Mouse (Mus musculus): ENCODE results near the gene Zmynd12. TPM values are rescaled to one million over a fixed set of nuclear protein-coding genes. Genes with fewer than 3 reads are reported as not detected.

The Zmynd12 gene
- polyA plus RNA-seq, 1 experiment from 2014 or later, result 0.14 TPM

GRCm38 (mm10) chr4:119415072-119415753 is 7.4 kb upstream of the Zmynd12 start, which contains the start of gene Ccdc30:
Ccdc30 (minus strand) TSS chr4:119415521.
- H3K4me3 ChIP-seq (replicated peaks; ENCODE audit: low read length), result peak within 1 kb of the TSS; percentile 67
- ATAC-seq, result peak; percentile 100

GRCm38 (mm10) chr4:119417270-119417669 is 5.3 kb upstream of the Zmynd12 start:
- Histone ChIP-seq H3K27ac (ENCODE audit: low read length) (no peak overlapping the region), H3K9ac (replicated peaks; ENCODE audit: low read depth, low read length) (no peak overlapping the region), H3K4me3 (replicated peaks; ENCODE audit: low read length) (no peak overlapping the region), H3K4me2 (ENCODE audit: low read length) (no peak overlapping the region), H3K36me3 (ENCODE audit: control insufficient read depth, insufficient read depth) (no peaks in the 10 kb centered on the region), H3K4me1 (replicated peaks; ENCODE audit: control insufficient read depth, insufficient read depth, low read length) (peaks cover 22% of the 10 kb centered on the region), H3K9me3 (ENCODE audit: control insufficient read depth, low read length) (no peaks in the 10 kb centered on the region), H3K27me3 (replicated peaks; ENCODE audit: control insufficient read depth, insufficient read depth, low read length) (no peaks in the 10 kb centered on the region)
- no peak for ATAC-seq
- WGBS, result 85% methylated on average over 3 of the region's 3 CpGs

More at GRCm38 (mm10) chr4:119415072-119415753, 7.4 kb upstream of the Zmynd12 start, which contains the start of gene Ccdc30:
- Histone ChIP-seq H3K4me2 (ENCODE audit: low read length) (peak within 1 kb of the TSS; percentile 79), H3K9ac (replicated peaks; ENCODE audit: low read depth, low read length) (peak within 1 kb of the TSS; percentile 67), H3K27ac (ENCODE audit: low read length) (peak within 1 kb of the TSS; percentile 45), H3K9me3 (ENCODE audit: control insufficient read depth, low read length) (no peaks in the 10 kb centered on the region), H3K27me3 (replicated peaks; ENCODE audit: control insufficient read depth, insufficient read depth, low read length) (no peaks in the 10 kb centered on the region), H3K4me1 (replicated peaks; ENCODE audit: control insufficient read depth, insufficient read depth, low read length) (peaks cover 15% of the 10 kb centered on the region), H3K36me3 (ENCODE audit: control insufficient read depth, insufficient read depth) (no peaks in the 10 kb centered on the region)
- 1% methylated on average over 49 of the region's 49 CpGs for WGBS

GRCm38 (mm10) chr4:119417894-119418293 is 4.7 kb upstream of the Zmynd12 start:
- Histone ChIP-seq H3K4me3 (replicated peaks; ENCODE audit: low read length) (no peak overlapping the region), H3K4me2 (ENCODE audit: low read length) (no peak overlapping the region), H3K9me3 (ENCODE audit: control insufficient read depth, low read length) (no peaks in the 10 kb centered on the region), H3K27ac (ENCODE audit: low read length) (no peak overlapping the region), H3K27me3 (replicated peaks; ENCODE audit: control insufficient read depth, insufficient read depth, low read length) (no peaks in the 10 kb centered on the region), H3K9ac (replicated peaks; ENCODE audit: low read depth, low read length) (no peak overlapping the region), H3K36me3 (ENCODE audit: control insufficient read depth, insufficient read depth) (no peaks in the 10 kb centered on the region), H3K4me1 (replicated peaks; ENCODE audit: control insufficient read depth, insufficient read depth, low read length) (peaks cover 18% of the 10 kb centered on the region)
- WGBS, result 92% methylated on average over 3 of the region's 3 CpGs
- no peak for ATAC-seq

GRCm38 (mm10) chr4:119421191-119421590 is 1.4 kb upstream of the Zmynd12 start:
- 71% methylated on average over 3 of the region's 3 CpGs for WGBS
- Histone ChIP-seq H3K27me3 (replicated peaks; ENCODE audit: control insufficient read depth, insufficient read depth, low read length) (no peaks in the 10 kb centered on the region), H3K4me1 (replicated peaks; ENCODE audit: control insufficient read depth, insufficient read depth, low read length) (peaks cover 11% of the 10 kb centered on the region), H3K9ac (replicated peaks; ENCODE audit: low read depth, low read length) (peak overlapping the region; percentile 75; the same call in 1 of the 2 replicates), H3K4me3 (replicated peaks; ENCODE audit: low read length) (peak overlapping the region; percentile 77), H3K36me3 (ENCODE audit: control insufficient read depth, insufficient read depth) (no peaks in the 10 kb centered on the region), H3K4me2 (ENCODE audit: low read length) (peak overlapping the region; percentile 84), H3K27ac (ENCODE audit: low read length) (no peak overlapping the region), H3K9me3 (ENCODE audit: control insufficient read depth, low read length) (no peaks in the 10 kb centered on the region)
- ATAC-seq, result no peak

- Histone ChIP-seq H3K9me3 (ENCODE audit: control insufficient read depth, low read length) (no peaks in the 10 kb centered on the region), H3K4me2 (ENCODE audit: low read length) (peak overlapping the region; percentile 84), H3K27ac (ENCODE audit: low read length) (peak overlapping the region; percentile 86), H3K4me1 (replicated peaks; ENCODE audit: control insufficient read depth, insufficient read depth, low read length) (peaks cover 11% of the 10 kb centered on the region), H3K4me3 (replicated peaks; ENCODE audit: low read length) (peak overlapping the region; percentile 77), H3K36me3 (ENCODE audit: control insufficient read depth, insufficient read depth) (no peaks in the 10 kb centered on the region), H3K9ac (replicated peaks; ENCODE audit: low read depth, low read length) (peak overlapping the region; percentile 75), H3K27me3 (replicated peaks; ENCODE audit: control insufficient read depth, insufficient read depth, low read length) (no peaks in the 10 kb centered on the region)
- WGBS, result 0% methylated on average over 31 of the region's 31 CpGs
- no peak; the same call in 1 of the 2 replicates for ATAC-seq
Measured at GRCm38 (mm10) chr4:119421921-119422293, 707 bp upstream of the Zmynd12 start.

- no peak for ATAC-seq
- Histone ChIP-seq H3K4me3 (replicated peaks; ENCODE audit: low read length) (no peak overlapping the region), H3K4me1 (replicated peaks; ENCODE audit: control insufficient read depth, insufficient read depth, low read length) (peaks cover 11% of the 10 kb centered on the region), H3K9ac (replicated peaks; ENCODE audit: low read depth, low read length) (no peak overlapping the region), H3K4me2 (ENCODE audit: low read length) (no peak overlapping the region), H3K27me3 (replicated peaks; ENCODE audit: control insufficient read depth, insufficient read depth, low read length) (no peaks in the 10 kb centered on the region), H3K9me3 (ENCODE audit: control insufficient read depth, low read length) (no peaks in the 10 kb centered on the region), H3K27ac (ENCODE audit: low read length) (no peak overlapping the region), H3K36me3 (ENCODE audit: control insufficient read depth, insufficient read depth) (no peaks in the 10 kb centered on the region)
- WGBS, result 90% methylated on average over 2 of the region's 2 CpGs
Measured at GRCm38 (mm10) chr4:119425077-119425476, 2.5 kb downstream of the Zmynd12 start.

GRCm38 (mm10) chr4:119425601-119426000 is 3.0 kb downstream of the Zmynd12 start:
- Histone ChIP-seq H3K36me3 (ENCODE audit: control insufficient read depth, insufficient read depth) (no peaks in the 10 kb centered on the region), H3K4me2 (ENCODE audit: low read length) (no peak overlapping the region), H3K4me3 (replicated peaks; ENCODE audit: low read length) (no peak overlapping the region), H3K9ac (replicated peaks; ENCODE audit: low read depth, low read length) (no peak overlapping the region), H3K4me1 (replicated peaks; ENCODE audit: control insufficient read depth, insufficient read depth, low read length) (peaks cover 11% of the 10 kb centered on the region), H3K9me3 (ENCODE audit: control insufficient read depth, low read length) (no peaks in the 10 kb centered on the region), H3K27me3 (replicated peaks; ENCODE audit: control insufficient read depth, insufficient read depth, low read length) (no peaks in the 10 kb centered on the region), H3K27ac (ENCODE audit: low read length) (no peak overlapping the region)
- no peak for ATAC-seq
- 69% methylated on average over 2 of the region's 2 CpGs for WGBS

GRCm38 (mm10) chr4:119427680-119428079 is 5.1 kb downstream of the Zmynd12 start:
- H3K27me3 ChIP-seq (replicated peaks; ENCODE audit: control insufficient read depth, insufficient read depth, low read length), result no peaks in the 10 kb centered on the region
- H3K9ac ChIP-seq (replicated peaks; ENCODE audit: low read depth, low read length), result no peak overlapping the region
- 42% methylated on average over 2 of the region's 2 CpGs for WGBS
- H3K4me3 ChIP-seq (replicated peaks; ENCODE audit: low read length), result no peak overlapping the region
- peaks cover 3% of the 10 kb centered on the region for H3K4me1 ChIP-seq (replicated peaks; ENCODE audit: control insufficient read depth, insufficient read depth, low read length)
- no peak overlapping the region for H3K4me2 ChIP-seq (ENCODE audit: low read length)
- H3K9me3 ChIP-seq (ENCODE audit: control insufficient read depth, low read length), result no peaks in the 10 kb centered on the region
- no peak overlapping the region for H3K27ac ChIP-seq (ENCODE audit: low read length)
- no peaks in the 10 kb centered on the region for H3K36me3 ChIP-seq (ENCODE audit: control insufficient read depth, insufficient read depth)
- ATAC-seq, result no peak

- Histone ChIP-seq H3K27me3 (replicated peaks; ENCODE audit: control insufficient read depth, insufficient read depth, low read length) (0 out of 2 replicates have a peak, but pooled peaks cover 2% of the 10 kb centered on the region), H3K36me3 (ENCODE audit: control insufficient read depth, insufficient read depth) (no peaks in the 10 kb centered on the region), H3K4me1 (replicated peaks; ENCODE audit: control insufficient read depth, insufficient read depth, low read length) (no peaks in the 10 kb centered on the region), H3K4me2 (ENCODE audit: low read length) (no peak overlapping the region), H3K9ac (replicated peaks; ENCODE audit: low read depth, low read length) (no peak overlapping the region), H3K27ac (ENCODE audit: low read length) (no peak overlapping the region), H3K9me3 (ENCODE audit: control insufficient read depth, low read length) (no peaks in the 10 kb centered on the region), H3K4me3 (replicated peaks; ENCODE audit: low read length) (no peak overlapping the region)
- 34% methylated on average over 5 of the region's 5 CpGs for WGBS
- ATAC-seq, result no peak
Measured at GRCm38 (mm10) chr4:119430678-119431077, 8.1 kb downstream of the Zmynd12 start.

Data from forebrain, embryonic 16.5 days (tissue).